Mouse (Mus musculus) E14TG2a.4 (cell line): ENCODE data around the gene Prep.

Experiments
- H3K27me3 ChIP-seq: 2 replicates; pipeline ENCODE4 v1.6.1; 2014; ENCODE audit warnings: low read length, control low read depth; ENCODE audit not compliant: insufficient read depth
- H3K36me3 ChIP-seq: 2 replicates; pipeline ENCODE4 v1.6.1; 2014; ENCODE audit warnings: low read length, control low read depth; ENCODE audit not compliant: insufficient read depth
- H3K4me1 ChIP-seq: replicated peaks from 2 replicates; pipeline ENCODE4 v1.6.1; 2014; ENCODE audit warnings: low read depth, low read length, control low read depth
- H3K4me3 ChIP-seq: replicated peaks from 2 replicates; pipeline ENCODE4 v1.5.1; 2014; ENCODE audit warnings: mild to moderate bottlenecking, low read length
- H3K9me3 ChIP-seq: 2 replicates; pipeline ENCODE4 v1.6.1; 2014; ENCODE audit warnings: low read length, control low read depth
- CTCF ChIP-seq: conservative IDR thresholded peaks from 2 replicates; pipeline ENCODE4 v1.5.1; 2014; ENCODE audit warnings: low read length
- NANOG ChIP-seq: IDR thresholded peaks from 2 replicates; pipeline ENCODE4 v1.6.1; 2014; ENCODE audit warnings: borderline replicate concordance, low read length, mixed read lengths
- POU5F1 ChIP-seq: IDR thresholded peaks from 2 replicates; pipeline ENCODE4 v1.6.1; 2014; ENCODE audit warnings: low read length, borderline replicate concordance

Prep gene

GRCm38 (mm10) chr10:45066931-45067308, at the start of gene Prep:
Gene Prep (plus strand): TSS chr10:45067203.
- H3K27me3 ChIP-seq: no peaks in the 10 kb centered on the region
- TF ChIP-seq CTCF: no peak
- no peak for TF ChIP-seq POU5F1
- no peak for TF ChIP-seq NANOG

GRCm38 (mm10) chr10:45017352-45017751, 49.7 kb upstream of the Prep start:
- no peaks in the 10 kb centered on the region for H3K9me3 ChIP-seq
- no peaks in the 10 kb centered on the region for H3K36me3 ChIP-seq
- no peak overlapping the region for H3K4me3 ChIP-seq
- H3K4me1 ChIP-seq: 0 out of 2 replicates have a peak, but pooled peaks cover 2% of the 10 kb centered on the region
- TF ChIP-seq POU5F1 (no peak), NANOG (no peak), CTCF (no peak)
- H3K27me3 ChIP-seq: no peaks in the 10 kb centered on the region

More at GRCm38 (mm10) chr10:45066931-45067308, at the start of gene Prep:
- Histone ChIP-seq H3K4me3 (peak within 1 kb of the TSS; percentile 93), H3K4me1 (peaks cover 66% of the 10 kb centered on the region), H3K9me3 (no peaks in the 10 kb centered on the region), H3K36me3 (peaks cover 11% of the 10 kb centered on the region; the same call in 1 of the 2 replicates)

GRCm38 (mm10) chr10:45017851-45018250, 49.2 kb upstream of the Prep start:
- no peaks in the 10 kb centered on the region for H3K9me3 ChIP-seq
- TF ChIP-seq POU5F1 (no peak), NANOG (no peak), CTCF (no peak)
- H3K4me1 ChIP-seq: 0 out of 2 replicates have a peak, but pooled peaks cover 2% of the 10 kb centered on the region
- no peaks in the 10 kb centered on the region for H3K36me3 ChIP-seq
- no peak overlapping the region for H3K4me3 ChIP-seq
- no peaks in the 10 kb centered on the region for H3K27me3 ChIP-seq

GRCm38 (mm10) chr10:45019418-45019817, 47.6 kb upstream of the Prep start:
- Histone ChIP-seq H3K4me3 (no peak overlapping the region), H3K36me3 (no peaks in the 10 kb centered on the region)
- TF ChIP-seq POU5F1 (no peak), NANOG (no peak), CTCF (no peak)

GRCm38 (mm10) chr10:45019849-45020248, 47.2 kb upstream of the Prep start:
- 0 out of 2 replicates have a peak, but pooled peaks cover 2% of the 10 kb centered on the region for H3K4me1 ChIP-seq
- no peaks in the 10 kb centered on the region for H3K27me3 ChIP-seq
- TF ChIP-seq CTCF: no peak
- no peaks in the 10 kb centered on the region for H3K9me3 ChIP-seq
- H3K36me3 ChIP-seq: no peaks in the 10 kb centered on the region
- no peak overlapping the region for H3K4me3 ChIP-seq

More at GRCm38 (mm10) chr10:45019418-45019817, 47.6 kb upstream of the Prep start:
- Histone ChIP-seq H3K9me3 (no peaks in the 10 kb centered on the region), H3K4me1 (0 out of 2 replicates have a peak, but pooled peaks cover 2% of the 10 kb centered on the region), H3K27me3 (no peaks in the 10 kb centered on the region)

- Histone ChIP-seq H3K4me1 (0 out of 2 replicates have a peak, but pooled peaks cover 2% of the 10 kb centered on the region), H3K9me3 (no peaks in the 10 kb centered on the region), H3K4me3 (no peak overlapping the region), H3K36me3 (no peaks in the 10 kb centered on the region), H3K27me3 (no peaks in the 10 kb centered on the region)
- TF ChIP-seq NANOG (no peak), POU5F1 (no peak), CTCF (no peak)
Observed at GRCm38 (mm10) chr10:45020291-45020690, 46.7 kb upstream of the Prep start.

- Histone ChIP-seq H3K36me3 (no peaks in the 10 kb centered on the region), H3K27me3 (0 out of 2 replicates have a peak, but pooled peaks cover 3% of the 10 kb centered on the region), H3K4me3 (no peak overlapping the region), H3K9me3 (no peaks in the 10 kb centered on the region), H3K4me1 (no peaks in the 10 kb centered on the region)
- TF ChIP-seq CTCF (no peak), POU5F1 (no peak), NANOG (no peak)
Observed at GRCm38 (mm10) chr10:45025184-45025583, 41.8 kb upstream of the Prep start.

GRCm38 (mm10) chr10:45026935-45027334, 40.1 kb upstream of the Prep start:
- no peaks in the 10 kb centered on the region for H3K4me1 ChIP-seq
- no peak overlapping the region for H3K4me3 ChIP-seq
- H3K36me3 ChIP-seq: no peaks in the 10 kb centered on the region
- no peaks in the 10 kb centered on the region for H3K9me3 ChIP-seq
- H3K27me3 ChIP-seq: 0 out of 2 replicates have a peak, but pooled peaks cover 3% of the 10 kb centered on the region
- no peak for TF ChIP-seq CTCF
- no peak for TF ChIP-seq NANOG
- no peak for TF ChIP-seq POU5F1

GRCm38 (mm10) chr10:45045268-45045928, 21.6 kb upstream of the Prep start:
- 0 out of 2 replicates have a peak, but pooled peaks cover 7% of the 10 kb centered on the region for H3K27me3 ChIP-seq
- no peaks in the 10 kb centered on the region for H3K9me3 ChIP-seq
- TF ChIP-seq CTCF (peak; percentile 54), POU5F1 (no peak), NANOG (no peak)
- H3K4me1 ChIP-seq: peaks cover 18% of the 10 kb centered on the region
- no peak overlapping the region for H3K4me3 ChIP-seq
- H3K36me3 ChIP-seq: no peaks in the 10 kb centered on the region
